20 mouse cellular contexts compared by ENCODE assay signal in the genomic region with DNA sequence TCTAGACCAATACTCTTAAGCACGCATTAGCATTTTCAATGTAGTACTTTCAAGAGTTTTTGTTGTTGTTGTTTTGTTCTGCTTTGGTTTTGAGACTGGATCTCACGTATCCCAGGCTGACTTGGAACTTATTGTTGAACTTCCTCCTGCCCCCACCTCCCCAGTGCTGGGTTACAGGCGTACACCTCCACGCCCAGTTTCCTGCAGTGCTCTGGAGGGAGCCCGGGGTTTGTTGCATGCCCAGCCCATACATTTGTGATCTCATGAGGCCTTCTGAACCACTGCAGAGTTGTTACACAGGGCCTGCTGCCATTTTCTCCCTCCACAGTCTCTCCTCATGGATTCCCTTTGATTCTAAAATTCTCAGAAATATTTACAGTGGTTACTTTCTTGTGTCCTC.
"Had no signal": no experiment of that assay in that cellular context is flagged by ENCODE, and none has a peak within 500 bp of the region (broad histone marks: within the 10 kb centered on the region; RNA-seq: fewer than 3 reads in every experiment).

No protein-coding gene starts in this region.

- H3K36me3 ChIP-seq: lung, embryonic 15.5 days; midbrain, embryonic 10.5 days; midbrain, embryonic 12.5 days; neural tube, embryonic 13.5 days; neural tube, embryonic 15.5 days had no signal

- DNase-seq: lung, adult 2 months; lung, postnatal 14 days; lung, postnatal 36 days; midbrain, embryonic 14.5 days; retina, postnatal 1 day; right cerebral cortex, adult 18-20 months; thymus, adult 18-20 months; thymus, postnatal 14 days; thymus, postnatal 36 days had no signal

- H3K9ac ChIP-seq: liver, embryonic 14.5 days; lung, embryonic 15.5 days; midbrain, embryonic 12.5 days; neural tube, embryonic 13.5 days; neural tube, embryonic 15.5 days had no signal

- H3K27me3 ChIP-seq: lung, embryonic 15.5 days; midbrain, embryonic 12.5 days; neural tube, embryonic 13.5 days; neural tube, embryonic 15.5 days had no signal

- H3K9me3 ChIP-seq: lung, embryonic 15.5 days; megakaryocyte, embryonic 14.5 days; midbrain, embryonic 10.5 days; midbrain, embryonic 12.5 days; neural tube, embryonic 13.5 days; neural tube, embryonic 15.5 days had no signal

- H3K4me2 ChIP-seq: lung, embryonic 15.5 days; midbrain, embryonic 12.5 days; neural tube, embryonic 13.5 days; neural tube, embryonic 15.5 days had no signal

- H3K27ac ChIP-seq: liver, embryonic 14.5 days; lung, embryonic 15.5 days; macrophage; midbrain, embryonic 10.5 days; midbrain, embryonic 12.5 days; neural tube, embryonic 13.5 days; neural tube, embryonic 15.5 days had no signal

- H3K4me1 ChIP-seq: lung, embryonic 15.5 days; megakaryocyte, embryonic 14.5 days; midbrain, embryonic 10.5 days; midbrain, embryonic 12.5 days; neural tube, embryonic 13.5 days had no signal

- ATAC-seq: lung, postnatal 0 days; midbrain, embryonic 16.5 days had no signal

- H3K4me3 ChIP-seq: lung, embryonic 15.5 days; midbrain, embryonic 10.5 days; midbrain, embryonic 12.5 days; myocyte; neural tube, embryonic 13.5 days; neural tube, embryonic 15.5 days had no signal
